In genomic region chr4:149415651-149416169, GRCm38 (mm10) we compare ENCODE assay signal across 8 mouse cellular contexts. TPM values are rescaled to one million over a fixed set of nuclear protein-coding genes. Genes with fewer than 3 reads are reported as not detected.
DNase-seq lines count a peak whose midpoint lies in the region; ATAC-seq lines count a peak whose summit lies in the region.
"Had no signal": no experiment of that assay in that cellular context is flagged by ENCODE, and none has a peak within 500 bp of the region (broad histone marks: within the 10 kb centered on the region; RNA-seq: fewer than 3 reads in every experiment).

No protein-coding gene starts in this region.

- H3K27me3 ChIP-seq in midbrain, embryonic 14.5 days (ENCODE audit: control insufficient read depth, insufficient read depth, low read length), result no peaks in the 10 kb centered on the region
- no peaks in the 10 kb centered on the region for H3K27me3 ChIP-seq in midbrain, embryonic 10.5 days (ENCODE audit: low read depth, poor library complexity, severe bottlenecking)
- H3K27me3 ChIP-seq in hindbrain, embryonic 12.5 days, result no peaks in the 10 kb centered on the region
- H3K27me3 ChIP-seq in stomach, embryonic 16.5 days (ENCODE audit: control insufficient read depth, insufficient read depth, low read length), result no peaks in the 10 kb centered on the region

- WGBS in midbrain, embryonic 14.5 days, result 67% methylated on average over 13 of the region's 13 CpGs
- WGBS in midbrain, embryonic 10.5 days, result 77% methylated on average over 13 of the region's 13 CpGs
- 49% methylated on average over 13 of the region's 13 CpGs for WGBS in hindbrain, embryonic 12.5 days
- 42% methylated on average over 13 of the region's 13 CpGs for WGBS in stomach, embryonic 16.5 days

- H3K4me1 ChIP-seq in midbrain, embryonic 14.5 days (ENCODE audit: control insufficient read depth, insufficient read depth, low read length), result peaks cover 9% of the 10 kb centered on the region; the same call in 1 of the 2 replicates
- H3K4me1 ChIP-seq in midbrain, embryonic 10.5 days, result peaks cover 25% of the 10 kb centered on the region
- peaks cover 26% of the 10 kb centered on the region for H3K4me1 ChIP-seq in hindbrain, embryonic 12.5 days
- H3K4me1 ChIP-seq in stomach, embryonic 16.5 days (ENCODE audit: control insufficient read depth, insufficient read depth, low read length), result peaks cover 8% of the 10 kb centered on the region; the same call in 1 of the 2 replicates

- H3K27ac ChIP-seq in midbrain, embryonic 14.5 days (replicated peaks; ENCODE audit: low read depth, low read length), result peak overlapping the region; percentile 49; the same call in 1 of the 2 replicates
- H3K27ac ChIP-seq in midbrain, embryonic 10.5 days (replicated peaks), result no peak overlapping the region
- peak overlapping the region; percentile 18; the same call in 1 of the 2 replicates for H3K27ac ChIP-seq in hindbrain, embryonic 12.5 days
- H3K27ac ChIP-seq in stomach, embryonic 16.5 days (ENCODE audit: low read length), result peak overlapping the region; percentile 10; the same call in 1 of the 2 replicates

- H3K4me2 ChIP-seq in midbrain, embryonic 14.5 days (ENCODE audit: low read length), result no peak overlapping the region
- no peak overlapping the region for H3K4me2 ChIP-seq in hindbrain, embryonic 12.5 days (replicated peaks)
- no peak overlapping the region for H3K4me2 ChIP-seq in stomach, embryonic 16.5 days (ENCODE audit: low read depth, low read length)

- ATAC-seq in midbrain, embryonic 14.5 days (ENCODE audit: low FRiP score, low TSS enrichment), result no peak
- no peak for ATAC-seq in hindbrain, embryonic 12.5 days (ENCODE audit: low FRiP score)
- peak; percentile 70; the same call in 1 of the 2 replicates for ATAC-seq in stomach, embryonic 16.5 days (ENCODE audit: insufficient read depth, low FRiP score)

- no peak overlapping the region for H3K9ac ChIP-seq in midbrain, embryonic 14.5 days (replicated peaks; ENCODE audit: low read length)
- no peak overlapping the region for H3K9ac ChIP-seq in hindbrain, embryonic 12.5 days
- no peak overlapping the region for H3K9ac ChIP-seq in stomach, embryonic 16.5 days (ENCODE audit: low read length)

- no peak overlapping the region for H3K4me3 ChIP-seq in midbrain, embryonic 14.5 days (replicated peaks; ENCODE audit: low read depth, low read length)
- no peak overlapping the region for H3K4me3 ChIP-seq in midbrain, embryonic 10.5 days
- no peak overlapping the region for H3K4me3 ChIP-seq in hindbrain, embryonic 12.5 days
- no peak overlapping the region for H3K4me3 ChIP-seq in stomach, embryonic 16.5 days (replicated peaks; ENCODE audit: low read length)

- 0 out of 2 replicates have a peak, but pooled peaks cover 3% of the 10 kb centered on the region for H3K36me3 ChIP-seq in midbrain, embryonic 14.5 days (ENCODE audit: control insufficient read depth, insufficient read depth, low read length)
- peaks cover 27% of the 10 kb centered on the region for H3K36me3 ChIP-seq in midbrain, embryonic 10.5 days
- no peaks in the 10 kb centered on the region for H3K36me3 ChIP-seq in hindbrain, embryonic 12.5 days
- H3K36me3 ChIP-seq in stomach, embryonic 16.5 days (ENCODE audit: control insufficient read depth, insufficient read depth, low read length), result 0 out of 2 replicates have a peak, but pooled peaks cover 5% of the 10 kb centered on the region

- no peaks in the 10 kb centered on the region for H3K9me3 ChIP-seq in midbrain, embryonic 14.5 days (ENCODE audit: control insufficient read depth, low read length)
- no peaks in the 10 kb centered on the region for H3K9me3 ChIP-seq in midbrain, embryonic 10.5 days (replicated peaks)
- no peaks in the 10 kb centered on the region for H3K9me3 ChIP-seq in hindbrain, embryonic 12.5 days (replicated peaks)
- no peaks in the 10 kb centered on the region for H3K9me3 ChIP-seq in stomach, embryonic 16.5 days (replicated peaks; ENCODE audit: control insufficient read depth, low read length)

- no peak for DNase-seq in midbrain, embryonic 14.5 days
- no peak for DNase-seq in midbrain, embryonic 10.5 days (ENCODE audit: low spot score)
- DNase-seq in kidney, postnatal 25 days, result peak; percentile 58 to 79
- no peak for DNase-seq in spleen, adult 12 weeks (ENCODE audit: low spot score)
- no peak for DNase-seq in lung, adult 18-20 months

RNA-seq across cellular contexts. Expression of gene Ube4b, which starts 10.8 kb away (rescaled TPM):
- 56.8 and 59.1 TPM in 2 replicates for polyA plus RNA-seq in midbrain, embryonic 14.5 days (2014; fragmentation: Nextera tagmentation; extraction: Ambion mirVana)
- 56.2 and 60.9 TPM in 2 replicates for polyA plus RNA-seq in midbrain, embryonic 10.5 days (2016; fragmentation: Nextera tagmentation; extraction: Ambion mirVana)
- 82.8 and 92.7 TPM in 2 replicates for polyA plus RNA-seq in hindbrain, embryonic 12.5 days (2016; fragmentation: Nextera tagmentation; extraction: Ambion mirVana)
- polyA plus RNA-seq in stomach, embryonic 16.5 days (2015; fragmentation: Nextera tagmentation; extraction: Ambion mirVana), result 32.7 and 33.5 TPM in 2 replicates

RNA-seq across cellular contexts. Expression of gene Rbp7, which starts 39.1 kb away (rescaled TPM):
- polyA plus RNA-seq in midbrain, embryonic 14.5 days (2014; fragmentation: Nextera tagmentation; extraction: Ambion mirVana), result 0.50 TPM in 1 of 2 replicates, not detected in the other
- not detected in 2 replicates for polyA plus RNA-seq in midbrain, embryonic 10.5 days (2016; fragmentation: Nextera tagmentation; extraction: Ambion mirVana)
- not detected in 2 replicates for polyA plus RNA-seq in hindbrain, embryonic 12.5 days (2016; fragmentation: Nextera tagmentation; extraction: Ambion mirVana)
- polyA plus RNA-seq in stomach, embryonic 16.5 days (2015; fragmentation: Nextera tagmentation; extraction: Ambion mirVana), result 4.0 and 4.8 TPM in 2 replicates
- polyA plus RNA-seq: spleen, adult 2 months had no signal

Comparison
In these comparisons a context has a peak if more than half of its experiments do, and no peak if none do; other contexts are left out.
1. DNase-seq: peak in kidney, postnatal 25 days (2 of 2); none in midbrain, embryonic 14.5 days (single experiment), midbrain, embryonic 10.5 days (single experiment), spleen, adult 12 weeks (single experiment) and lung, adult 18-20 months (0 of 2).